Mouse (Mus musculus) lung, adult 2 months (tissue): ENCODE results near the gene Hephl1.

Experiments
- CTCF ChIP-seq: fragments of 200-500 bp; IDR thresholded peaks from 2 replicates; pipeline ENCODE4 v1.5.1; 2011; ENCODE audit warnings: mild to moderate bottlenecking, low read length, control low read depth; ENCODE audit not compliant: insufficient read depth
- POLR2A ChIP-seq: fragments of 200-500 bp; IDR thresholded peaks from 2 replicates; pipeline ENCODE4 v1.6.1; 2011; ENCODE audit warnings: low read depth, mild to moderate bottlenecking, control low read depth, low read length, borderline replicate concordance; ENCODE audit errors: extremely low read depth

- no peak for TF ChIP-seq CTCF
- no peak for TF ChIP-seq POLR2A
Observed at GRCm38 (mm10) chr9:15030771-15031170, 81.1 kb downstream of the Hephl1 start.
